Mouse (Mus musculus): Measurements from ENCODE around the gene Rps6ka2. TPM values are rescaled to one million over a fixed set of nuclear protein-coding genes. Genes with fewer than 3 reads are reported as not detected.

The Rps6ka2 gene
- polyA plus RNA-seq, 1 experiment from 2014 or later, result 18.9 TPM

DNA sequence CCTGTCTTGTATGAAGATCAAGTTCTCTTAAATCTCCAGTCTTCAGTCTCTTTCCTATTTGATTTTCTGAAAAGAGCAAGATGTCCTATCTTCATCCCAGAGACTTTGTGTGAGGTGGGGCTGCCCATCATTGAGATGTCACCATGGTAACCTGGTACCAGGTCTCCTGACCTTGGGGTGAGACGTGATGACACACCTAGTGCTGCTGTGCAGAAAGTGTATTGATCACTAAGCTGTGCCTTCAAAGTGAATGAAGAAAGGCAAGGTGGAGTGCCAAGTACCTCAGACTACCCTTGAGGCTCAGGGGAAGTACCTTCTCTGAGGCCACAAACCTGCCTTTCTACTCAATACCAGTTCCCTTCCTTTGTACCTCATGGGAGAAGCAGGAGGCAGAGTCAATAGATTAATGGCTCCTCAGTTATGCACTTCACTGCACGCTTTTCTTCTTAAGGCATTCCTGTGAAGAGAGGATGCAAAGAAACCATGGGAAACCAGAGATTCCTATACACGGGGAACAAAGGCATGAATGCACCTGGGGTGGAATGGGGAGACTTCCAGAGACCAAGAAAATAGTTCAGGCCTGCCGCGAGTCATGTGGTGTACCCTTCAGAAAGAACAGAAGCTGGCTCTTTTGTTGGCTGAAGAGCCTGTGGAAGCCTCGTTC is 77.1 kb downstream of the Rps6ka2 start:
- ATAC-seq (no peak), DNase-seq (ENCODE audit: low spot score) (no peak)
- WGBS, result 28% methylated on average over 6 of the region's 6 CpGs
- Histone ChIP-seq H3K27ac (ENCODE audit: low read depth, low read length) (no peak overlapping the region), H3K9me3 (replicated peaks; ENCODE audit: control insufficient read depth, low read length) (no peaks in the 10 kb centered on the region), H3K4me2 (ENCODE audit: low read length) (no peak overlapping the region), H3K9ac (ENCODE audit: low read length) (no peak overlapping the region), H3K4me3 (ENCODE audit: low read depth, low read length) (no peak overlapping the region), H3K4me1 (ENCODE audit: control insufficient read depth, insufficient read depth, low read length) (no peaks in the 10 kb centered on the region), H3K36me3 (ENCODE audit: control insufficient read depth, insufficient read depth, low read length) (peaks cover 7% of the 10 kb centered on the region; the same call in 1 of the 2 replicates), H3K27me3 (replicated peaks; ENCODE audit: control insufficient read depth, insufficient read depth, low read length) (no peaks in the 10 kb centered on the region)

DNA sequence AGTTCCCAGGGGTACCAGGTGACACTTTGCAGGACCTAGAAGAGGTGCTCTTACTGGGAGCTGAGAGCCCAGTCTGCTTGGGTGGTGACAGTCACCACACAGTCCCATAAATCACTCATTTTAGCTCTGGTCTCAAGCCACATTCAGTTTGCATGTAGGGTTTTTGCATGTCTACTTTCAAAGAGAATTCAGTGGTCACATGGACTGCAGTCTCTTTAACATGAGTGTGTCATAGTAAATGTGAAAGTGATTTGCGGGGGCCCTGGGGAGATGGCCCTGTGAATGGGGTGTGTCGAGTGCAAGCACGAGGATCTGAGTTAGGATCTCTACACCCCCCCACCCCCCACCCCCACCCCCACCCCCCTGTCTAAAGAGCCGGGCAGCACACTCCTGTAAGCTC is 80.5 kb downstream of the Rps6ka2 start:
- H3K9me3 ChIP-seq (replicated peaks; ENCODE audit: control insufficient read depth, low read length), result no peaks in the 10 kb centered on the region

DNA sequence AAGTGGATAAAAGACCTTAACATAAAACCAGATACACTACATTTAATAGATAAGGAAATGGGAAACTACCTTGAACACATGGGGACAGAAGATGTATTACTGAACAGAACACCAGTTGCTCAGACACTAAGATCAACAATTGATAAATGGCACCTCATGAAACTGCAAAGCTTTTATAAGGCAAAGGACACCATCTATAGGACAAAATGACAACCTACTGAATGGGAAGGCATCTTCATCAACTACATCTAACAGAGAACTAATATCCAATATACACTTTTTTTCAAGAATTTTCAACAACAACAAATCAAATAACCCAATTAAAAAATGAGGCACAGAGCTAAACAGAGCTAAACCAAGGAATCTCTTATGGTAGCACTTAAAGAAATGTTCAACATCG is 87.3 kb downstream of the Rps6ka2 start:
- H3K4me2 ChIP-seq (ENCODE audit: low read length), result no peak overlapping the region
- no peaks in the 10 kb centered on the region for H3K36me3 ChIP-seq (ENCODE audit: control insufficient read depth, insufficient read depth, low read length)
- no peak for ATAC-seq
- H3K9ac ChIP-seq (ENCODE audit: low read length), result no peak overlapping the region
- no peak overlapping the region for H3K4me3 ChIP-seq (ENCODE audit: low read depth, low read length)
- no peaks in the 10 kb centered on the region for H3K27me3 ChIP-seq (replicated peaks; ENCODE audit: control insufficient read depth, insufficient read depth, low read length)
- no peaks in the 10 kb centered on the region for H3K9me3 ChIP-seq (replicated peaks; ENCODE audit: control insufficient read depth, low read length)
- 86% methylated on average over 1 of the region's 1 CpGs for WGBS
- DNase-seq (ENCODE audit: low spot score), result no peak
- no peaks in the 10 kb centered on the region; the same call in 1 of the 2 replicates for H3K4me1 ChIP-seq (ENCODE audit: control insufficient read depth, insufficient read depth, low read length)
- no peak overlapping the region for H3K27ac ChIP-seq (ENCODE audit: low read depth, low read length)

More for the DNA sequence above, 80.5 kb downstream of the Rps6ka2 start:
- Histone ChIP-seq H3K4me1 (ENCODE audit: control insufficient read depth, insufficient read depth, low read length) (no peaks in the 10 kb centered on the region), H3K9ac (ENCODE audit: low read length) (no peak overlapping the region), H3K4me3 (ENCODE audit: low read depth, low read length) (no peak overlapping the region), H3K4me2 (ENCODE audit: low read length) (no peak overlapping the region), H3K36me3 (ENCODE audit: control insufficient read depth, insufficient read depth, low read length) (peaks cover 7% of the 10 kb centered on the region; the same call in 1 of the 2 replicates), H3K27me3 (replicated peaks; ENCODE audit: control insufficient read depth, insufficient read depth, low read length) (no peaks in the 10 kb centered on the region), H3K27ac (ENCODE audit: low read depth, low read length) (no peak overlapping the region)
- DNase-seq (ENCODE audit: low spot score) (no peak), ATAC-seq (no peak)
- WGBS, result 77% methylated on average over 4 of the region's 4 CpGs

DNA sequence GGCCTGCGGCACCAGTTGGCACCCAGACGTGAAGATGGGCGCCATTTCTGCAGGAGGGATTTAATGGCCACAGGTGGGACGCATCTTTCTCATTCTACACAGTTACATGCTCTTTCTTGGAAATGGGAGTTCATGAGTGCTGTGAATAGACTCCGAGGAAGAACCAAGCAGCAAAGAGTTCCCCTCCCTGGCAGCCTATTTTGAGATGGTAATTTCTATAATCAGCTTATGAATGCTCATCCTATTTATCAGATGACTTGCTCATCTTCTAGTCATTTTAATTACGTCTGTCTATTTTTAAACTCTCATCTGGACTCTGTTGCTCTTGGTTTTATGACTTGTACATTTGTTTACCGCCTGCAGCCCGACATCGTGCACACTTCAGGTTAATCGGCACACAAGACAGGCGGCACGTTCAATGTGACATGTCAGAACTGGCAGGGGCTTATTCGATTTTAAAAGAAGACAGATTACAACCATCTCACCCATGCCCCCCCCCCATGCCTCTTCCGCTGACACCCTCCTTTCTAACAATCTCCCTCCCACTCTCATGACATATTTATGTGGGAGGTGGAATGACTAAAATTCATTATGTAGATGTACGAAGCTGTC is 88.9 kb downstream of the Rps6ka2 start:
- no peak overlapping the region for H3K9ac ChIP-seq (ENCODE audit: low read length)
- ATAC-seq (no peak), DNase-seq (ENCODE audit: low spot score) (peak; percentile 15)
- H3K27me3 ChIP-seq (replicated peaks; ENCODE audit: control insufficient read depth, insufficient read depth, low read length), result no peaks in the 10 kb centered on the region
- no peaks in the 10 kb centered on the region for H3K36me3 ChIP-seq (ENCODE audit: control insufficient read depth, insufficient read depth, low read length)
- no peaks in the 10 kb centered on the region for H3K9me3 ChIP-seq (replicated peaks; ENCODE audit: control insufficient read depth, low read length)
- no peak overlapping the region for H3K4me2 ChIP-seq (ENCODE audit: low read length)
- 83% methylated on average over 15 of the region's 15 CpGs for WGBS
- H3K27ac ChIP-seq (ENCODE audit: low read depth, low read length), result no peak overlapping the region
- H3K4me3 ChIP-seq (ENCODE audit: low read depth, low read length), result no peak overlapping the region
- H3K4me1 ChIP-seq (ENCODE audit: control insufficient read depth, insufficient read depth, low read length), result no peaks in the 10 kb centered on the region; the same call in 1 of the 2 replicates

DNA sequence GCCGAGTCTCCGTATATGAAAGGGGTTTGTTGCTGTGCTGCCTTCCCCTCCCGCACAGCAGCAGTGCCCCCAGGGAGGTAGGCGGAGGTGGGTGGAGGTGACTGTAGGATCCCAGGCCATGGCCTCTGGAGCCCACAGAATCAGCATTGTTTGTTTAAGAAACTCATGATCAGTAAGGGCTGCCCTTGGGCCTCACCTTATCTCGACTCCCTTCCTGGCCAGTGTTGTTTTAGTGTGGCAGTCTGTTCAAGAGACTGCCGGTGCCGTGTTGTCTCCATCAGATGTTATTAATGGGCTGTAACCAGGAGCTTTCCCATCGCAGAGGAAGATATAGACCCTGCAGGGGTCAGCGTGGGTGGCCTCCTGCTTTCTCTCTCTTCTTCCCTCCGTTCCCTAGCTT is 90.4 kb downstream of the Rps6ka2 start:
- DNase-seq (ENCODE audit: low spot score) (no peak), ATAC-seq (no peak)
- Histone ChIP-seq H3K9ac (ENCODE audit: low read length) (no peak overlapping the region), H3K9me3 (replicated peaks; ENCODE audit: control insufficient read depth, low read length) (no peaks in the 10 kb centered on the region), H3K27ac (ENCODE audit: low read depth, low read length) (no peak overlapping the region), H3K4me2 (ENCODE audit: low read length) (no peak overlapping the region), H3K36me3 (ENCODE audit: control insufficient read depth, insufficient read depth, low read length) (no peaks in the 10 kb centered on the region), H3K4me1 (ENCODE audit: control insufficient read depth, insufficient read depth, low read length) (peaks cover 2% of the 10 kb centered on the region), H3K4me3 (ENCODE audit: low read depth, low read length) (no peak overlapping the region), H3K27me3 (replicated peaks; ENCODE audit: control insufficient read depth, insufficient read depth, low read length) (no peaks in the 10 kb centered on the region)
- 69% methylated on average over 10 of the region's 10 CpGs for WGBS

DNA sequence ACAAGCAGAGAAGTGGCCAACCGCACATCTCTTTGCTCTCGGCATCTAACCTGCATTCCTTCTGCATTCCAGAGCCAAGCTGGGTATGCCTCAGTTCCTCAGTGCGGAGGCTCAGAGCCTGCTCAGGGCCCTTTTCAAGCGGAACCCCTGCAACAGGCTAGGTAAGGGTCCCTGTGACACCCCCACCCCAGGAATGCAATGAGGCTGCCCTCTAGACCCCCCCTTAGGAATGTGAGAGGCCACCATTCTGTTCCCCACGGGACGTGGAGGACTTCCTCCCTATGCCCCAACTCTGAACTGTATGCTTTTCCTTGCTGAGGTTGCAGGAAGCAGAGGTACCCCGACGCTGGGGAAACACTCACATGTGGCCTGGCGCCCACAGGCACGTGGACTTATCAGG is 92.1 kb downstream of the Rps6ka2 start:
- Histone ChIP-seq H3K27ac (ENCODE audit: low read depth, low read length) (no peak overlapping the region), H3K4me2 (ENCODE audit: low read length) (no peak overlapping the region), H3K27me3 (replicated peaks; ENCODE audit: control insufficient read depth, insufficient read depth, low read length) (no peaks in the 10 kb centered on the region), H3K9me3 (replicated peaks; ENCODE audit: control insufficient read depth, low read length) (no peaks in the 10 kb centered on the region), H3K36me3 (ENCODE audit: control insufficient read depth, insufficient read depth, low read length) (no peaks in the 10 kb centered on the region), H3K9ac (ENCODE audit: low read length) (no peak overlapping the region), H3K4me3 (ENCODE audit: low read depth, low read length) (no peak overlapping the region), H3K4me1 (ENCODE audit: control insufficient read depth, insufficient read depth, low read length) (peaks cover 14% of the 10 kb centered on the region)
- 43% methylated on average over 10 of the region's 10 CpGs for WGBS
- no peak for DNase-seq (ENCODE audit: low spot score)
- ATAC-seq, result no peak

DNA sequence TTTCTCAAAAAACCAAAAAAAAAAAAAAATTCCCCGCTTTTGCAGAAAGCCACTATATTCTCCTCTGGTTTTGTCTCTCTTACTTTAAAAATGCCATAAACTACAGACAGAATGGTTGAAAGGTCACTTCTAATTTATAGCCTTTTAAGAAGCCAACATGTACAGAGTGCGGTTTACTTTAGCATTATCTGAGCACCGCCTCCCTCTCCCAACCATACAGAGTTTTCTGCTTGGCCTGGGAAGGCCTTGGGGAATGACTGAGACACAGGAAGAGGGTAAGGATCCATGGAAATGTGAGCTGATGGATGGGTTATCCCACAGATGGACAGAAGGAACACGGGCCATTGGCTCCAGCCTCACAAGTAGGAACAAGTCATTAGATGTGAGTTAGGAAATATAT is 92.7 kb downstream of the Rps6ka2 start:
- H3K27me3 ChIP-seq (replicated peaks; ENCODE audit: control insufficient read depth, insufficient read depth, low read length), result no peaks in the 10 kb centered on the region
- H3K27ac ChIP-seq (ENCODE audit: low read depth, low read length), result no peak overlapping the region
- no peak overlapping the region for H3K4me2 ChIP-seq (ENCODE audit: low read length)
- ATAC-seq, result no peak
- no peak for DNase-seq (ENCODE audit: low spot score)
- H3K9me3 ChIP-seq (replicated peaks; ENCODE audit: control insufficient read depth, low read length), result no peaks in the 10 kb centered on the region
- WGBS, result 93% methylated on average over 4 of the region's 4 CpGs
- no peak overlapping the region for H3K4me3 ChIP-seq (ENCODE audit: low read depth, low read length)
- H3K4me1 ChIP-seq (ENCODE audit: control insufficient read depth, insufficient read depth, low read length), result peaks cover 20% of the 10 kb centered on the region
- no peak overlapping the region for H3K9ac ChIP-seq (ENCODE audit: low read length)
- no peaks in the 10 kb centered on the region for H3K36me3 ChIP-seq (ENCODE audit: control insufficient read depth, insufficient read depth, low read length)

DNA sequence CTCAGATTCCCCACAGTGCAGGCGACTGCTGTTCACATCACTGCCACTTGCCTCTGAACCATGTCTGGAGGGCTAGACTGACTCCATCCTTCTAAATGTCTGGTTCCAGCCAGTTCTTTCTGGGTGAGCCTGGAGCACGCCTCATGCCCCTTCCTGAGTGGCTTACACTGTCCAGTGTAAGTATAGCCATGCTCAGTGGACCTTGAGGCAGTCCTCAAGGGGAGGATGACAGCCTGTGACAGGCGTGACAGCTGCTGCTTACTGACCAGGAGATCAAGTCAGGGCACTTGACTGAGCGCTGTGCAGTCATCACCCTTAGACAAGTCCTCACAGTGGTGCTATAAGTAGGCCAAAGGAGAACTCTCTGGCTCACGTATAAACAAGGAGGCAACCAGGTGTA is 94.7 kb downstream of the Rps6ka2 start:
- ATAC-seq (no peak), DNase-seq (ENCODE audit: low spot score) (no peak)
- WGBS, result 90% methylated on average over 5 of the region's 5 CpGs
- H3K4me1 ChIP-seq (ENCODE audit: control insufficient read depth, insufficient read depth, low read length), result peaks cover 22% of the 10 kb centered on the region
- no peak overlapping the region for H3K4me3 ChIP-seq (ENCODE audit: low read depth, low read length)
- no peaks in the 10 kb centered on the region for H3K36me3 ChIP-seq (ENCODE audit: control insufficient read depth, insufficient read depth, low read length)
- no peak overlapping the region for H3K27ac ChIP-seq (ENCODE audit: low read depth, low read length)
- H3K4me2 ChIP-seq (ENCODE audit: low read length), result no peak overlapping the region
- no peak overlapping the region for H3K9ac ChIP-seq (ENCODE audit: low read length)
- no peaks in the 10 kb centered on the region for H3K27me3 ChIP-seq (replicated peaks; ENCODE audit: control insufficient read depth, insufficient read depth, low read length)
- no peaks in the 10 kb centered on the region for H3K9me3 ChIP-seq (replicated peaks; ENCODE audit: control insufficient read depth, low read length)

DNA sequence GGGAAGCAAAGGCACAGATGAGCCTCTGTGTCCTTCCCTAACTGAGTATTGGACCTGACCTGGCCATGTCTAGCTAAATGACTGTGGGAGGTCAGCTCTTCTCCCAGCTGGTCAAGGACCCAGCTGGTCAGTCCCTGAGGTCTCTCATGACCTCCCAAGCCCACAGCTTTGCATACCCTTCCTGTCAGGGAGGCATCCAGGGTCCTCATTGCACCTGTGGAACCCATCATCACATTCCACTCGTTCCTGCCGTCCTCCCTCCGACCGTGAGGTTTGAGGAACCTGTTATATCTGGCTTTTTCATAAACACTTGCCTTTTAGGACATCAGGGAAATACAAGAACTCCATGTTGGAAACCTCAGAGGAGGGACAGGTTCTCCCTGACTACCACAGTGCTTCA is 95.4 kb downstream of the Rps6ka2 start:
- Histone ChIP-seq H3K27me3 (replicated peaks; ENCODE audit: control insufficient read depth, insufficient read depth, low read length) (no peaks in the 10 kb centered on the region), H3K4me2 (ENCODE audit: low read length) (no peak overlapping the region), H3K36me3 (ENCODE audit: control insufficient read depth, insufficient read depth, low read length) (no peaks in the 10 kb centered on the region), H3K4me3 (ENCODE audit: low read depth, low read length) (no peak overlapping the region), H3K27ac (ENCODE audit: low read depth, low read length) (no peak overlapping the region), H3K4me1 (ENCODE audit: control insufficient read depth, insufficient read depth, low read length) (peaks cover 22% of the 10 kb centered on the region), H3K9ac (ENCODE audit: low read length) (no peak overlapping the region), H3K9me3 (replicated peaks; ENCODE audit: control insufficient read depth, low read length) (no peaks in the 10 kb centered on the region)
- ATAC-seq (no peak), DNase-seq (ENCODE audit: low spot score) (no peak)
- 92% methylated on average over 4 of the region's 4 CpGs for WGBS

All from forebrain, embryonic 14.5 days (tissue).